Mouse (Mus musculus): ENCODE data around the gene Zfp934. TPM values are rescaled to one million over a fixed set of nuclear protein-coding genes. Genes with fewer than 3 reads are reported as not detected.
A peak's percentile ranks its signal among the peaks of the same experiment; 100 is the strongest.
"Not testable (repeated sequence)": the region's sequence is repeated elsewhere in the genome, so short reads cannot be mapped to it uniquely, and the experiment has no call there.

Gene Zfp934
- polyA plus RNA-seq (2017; shearing (Covaris generic)): 10 to 100 TPM; 13.1 to 13.3 TPM

DNA sequence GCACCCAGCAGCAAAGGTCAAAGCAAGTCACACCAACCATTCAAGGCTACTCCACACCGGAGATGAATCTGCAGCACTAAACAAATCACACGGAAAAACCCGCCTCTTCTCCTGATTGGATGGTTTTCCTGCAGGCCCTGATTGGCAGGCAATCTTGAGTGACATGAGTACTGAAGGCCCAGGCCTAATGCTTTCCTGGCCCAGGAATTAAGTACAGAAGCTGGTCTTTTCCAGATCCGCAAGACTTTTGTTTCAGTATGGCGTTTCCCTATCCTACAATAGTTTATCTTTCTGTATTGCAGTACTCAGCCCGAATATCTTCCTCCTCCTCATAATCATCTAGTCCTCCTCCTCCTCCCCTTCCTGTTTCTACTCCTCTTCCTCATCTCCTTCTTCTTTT is at the start of gene Zfp934:
TSS of gene Zfp934 (minus strand) at position 101 of the 400 bp plus-strand sequence.
- not testable (repeated sequence) for ATAC-seq

GRCm38 (mm10) chr13:62617449-62617848 is 46.5 kb upstream of the Zfp934 start:
- ATAC-seq: not testable (repeated sequence)

DNA sequence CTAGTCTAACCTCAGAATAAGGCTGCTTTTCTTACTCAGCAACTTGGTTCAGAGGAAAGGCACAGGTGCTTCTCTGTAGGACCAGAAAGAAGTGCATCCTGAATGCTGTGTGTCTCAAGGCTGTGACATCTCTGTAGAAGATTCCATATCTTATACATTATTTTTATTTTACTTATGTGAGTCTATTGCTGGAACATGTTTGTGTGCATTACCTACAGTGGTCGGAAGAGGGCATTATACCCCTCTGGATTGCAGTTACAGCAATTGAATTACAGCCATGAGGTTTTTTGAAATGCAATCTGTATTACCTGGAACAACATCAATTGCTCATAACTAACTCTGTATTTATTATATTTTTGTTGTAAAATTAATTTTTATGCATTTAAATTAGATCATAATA is 9.3 kb downstream of the Zfp934 start:
- ATAC-seq: not testable (repeated sequence)

- ATAC-seq: peak; percentile 59
These were observed 12.5 kb downstream of the Zfp934 start, which contains the start of gene Zfp935 for GRCm38 (mm10) chr13:62558189-62559110. Zfp935 (minus strand) TSS chr13:62558511.

- ATAC-seq: not testable (repeated sequence)
These were observed 40.9 kb downstream of the Zfp934 start for GRCm38 (mm10) chr13:62530129-62530528.

- not testable (repeated sequence) for ATAC-seq
These were observed 60.2 kb downstream of the Zfp934 start for GRCm38 (mm10) chr13:62510641-62511420.

DNA sequence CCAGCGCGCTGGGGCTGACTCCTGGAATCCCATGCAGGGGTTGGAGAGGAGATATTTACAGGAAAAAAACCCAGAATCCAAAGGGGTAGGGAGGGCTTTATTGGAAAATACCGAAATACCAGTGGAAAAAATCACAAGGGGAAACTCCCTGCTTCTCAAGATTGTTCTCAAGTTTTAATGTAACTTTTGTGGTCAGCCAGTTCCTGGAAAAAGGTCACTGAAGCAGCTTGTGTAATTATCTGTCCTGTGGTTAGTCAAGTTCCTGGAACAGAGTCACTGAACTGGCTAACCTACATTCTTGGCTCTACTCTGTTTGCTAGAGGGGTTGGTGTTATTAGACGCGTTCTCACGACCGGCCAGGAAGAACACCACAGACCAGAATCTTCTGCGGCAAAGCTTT is 98.3 kb downstream of the Zfp934 start:
- ATAC-seq: not testable (repeated sequence)

DNA sequence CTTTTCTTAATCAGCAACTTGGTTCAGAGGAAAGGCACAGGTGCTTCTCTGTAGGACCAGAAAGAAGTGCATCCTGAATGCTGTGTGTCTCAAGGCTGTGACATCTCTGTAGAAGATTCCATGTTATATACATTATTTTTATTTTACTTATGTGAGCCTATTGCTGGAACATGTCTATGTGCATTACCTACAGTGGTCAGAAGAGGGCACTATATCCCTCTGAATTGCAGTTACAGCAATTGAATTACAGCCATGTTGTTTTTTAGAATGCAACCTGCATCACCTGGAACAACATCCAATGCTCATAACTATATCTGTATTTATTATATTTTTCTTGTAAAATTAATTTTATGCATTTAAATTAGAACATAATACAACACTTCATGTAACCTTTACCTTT is 101.1 kb downstream of the Zfp934 start:
- not testable (repeated sequence) for ATAC-seq

GRCm38 (mm10) chr13:62466424-62467334 is 104.3 kb downstream of the Zfp934 start, which contains the start of gene Gm49359:
Gm49359 (minus strand) TSS chr13:62466832.
- ATAC-seq: peak; percentile 100

Other genes starting within 250 kb of the Zfp934 start
- 1 to 10 TPM; 4.1 to 7.1 TPM for gene Gm3604, start 188.0 kb downstream of the Zfp934 start, polyA plus RNA-seq (2017; shearing (Covaris generic))
- 10 to 100 TPM; 13.2 to 21.1 TPM for gene Gm49359, start 104.4 kb downstream of the Zfp934 start, polyA plus RNA-seq (2017; shearing (Covaris generic))
- 1 to 10 TPM; 1.1 to 4.9 TPM for gene Zfp935, start 12.7 kb downstream of the Zfp934 start, polyA plus RNA-seq (2017; shearing (Covaris generic))
- 1 to 10 TPM; 3.9 to 8.3 TPM for gene 6720489N17Rik, start 53.0 kb upstream of the Zfp934 start, polyA plus RNA-seq (2017; shearing (Covaris generic))
- 10 to 100 TPM; 12.9 to 15.3 TPM for gene Platr25, start 189.5 kb upstream of the Zfp934 start, polyA plus RNA-seq (2017; shearing (Covaris generic))
- gene Gm5141, start 214.6 kb upstream of the Zfp934 start, polyA plus RNA-seq (2017; shearing (Covaris generic)): 1 to 10 TPM; 5.9 to 7.8 TPM

All from activated CD4-positive, CD25-positive, alpha-beta regulatory T cell, adult 4 months (primary cell).